ENCODE assay signal across 25 mouse cellular contexts in the genomic region with DNA sequence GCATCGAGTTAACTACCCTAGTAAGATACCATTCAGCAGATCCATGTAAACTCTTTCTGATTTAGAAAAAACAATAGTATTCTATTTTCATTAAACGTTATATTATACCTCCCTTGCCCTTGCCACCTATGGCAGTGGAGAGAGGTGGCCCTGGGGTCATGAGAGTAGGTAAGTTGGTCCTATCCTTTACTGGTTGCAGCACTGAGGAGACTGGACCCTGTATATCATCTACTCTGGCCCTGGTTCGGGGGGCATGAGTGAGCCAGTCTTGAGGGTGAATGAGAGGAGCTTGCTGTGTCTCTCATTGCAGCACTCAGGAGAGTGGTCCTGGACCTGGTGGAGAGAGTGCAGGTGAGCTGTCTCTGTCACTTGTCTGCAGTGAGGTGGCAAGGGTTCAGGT. TPM values are rescaled to one million over a fixed set of nuclear protein-coding genes. Genes with fewer than 3 reads are reported as not detected.
"Had no signal": no experiment of that assay in that cellular context is flagged by ENCODE, and none has a peak within 500 bp of the region (broad histone marks: within the 10 kb centered on the region; RNA-seq: fewer than 3 reads in every experiment).

No protein-coding gene starts in this region.

- DNase-seq: gastrocnemius, adult 2 months; gastrocnemius, postnatal 10 days; gastrocnemius, postnatal 25 days; heart, adult 2 months; heart, postnatal 10 days; heart, postnatal 4 days; kidney, adult 18-20 months; kidney, adult 8-10 months; kidney, postnatal 10 days; kidney, postnatal 25 days; kidney, postnatal 4 days had no signal

- H3K4me3 ChIP-seq: gastrocnemius, adult 2 months; heart, adult 2 months; heart, embryonic 12.5 days; hindbrain, embryonic 10.5 days; hindbrain, embryonic 12.5 days; intestine, embryonic 15.5 days; layer of hippocampus, adult 2 months; left cerebral cortex, adult 2 months had no signal

- H3K9ac ChIP-seq: heart, embryonic 12.5 days; hindbrain, embryonic 12.5 days; hindbrain, embryonic 14.5 days; intestine, embryonic 15.5 days had no signal

- H3K9me3 ChIP-seq: heart, embryonic 12.5 days; hindbrain, embryonic 10.5 days; hindbrain, embryonic 12.5 days; intestine, embryonic 15.5 days had no signal

- H3K4me1 ChIP-seq: heart, embryonic 12.5 days; hindbrain, embryonic 10.5 days; hindbrain, embryonic 12.5 days; intestine, embryonic 15.5 days had no signal

- H3K4me2 ChIP-seq: heart, embryonic 12.5 days; hindbrain, embryonic 12.5 days; hindbrain, embryonic 14.5 days; intestine, embryonic 15.5 days had no signal

- ATAC-seq: forebrain, embryonic 16.5 days; hindbrain, embryonic 16.5 days; inflammation-experienced regulatory T-cells, adult 6 months; intestine, embryonic 15.5 days; intestine, postnatal 0 days had no signal

- H3K36me3 ChIP-seq: heart, embryonic 12.5 days; hindbrain, embryonic 10.5 days; hindbrain, embryonic 12.5 days; intestine, embryonic 15.5 days had no signal

- H3K27ac ChIP-seq: gastrocnemius, adult 2 months; heart, adult 2 months; hindbrain, embryonic 10.5 days; hindbrain, embryonic 12.5 days; hindbrain, embryonic 14.5 days; intestine, embryonic 15.5 days; layer of hippocampus, adult 2 months; left cerebral cortex, adult 2 months had no signal

- H3K27me3 ChIP-seq: heart, embryonic 12.5 days; hindbrain, embryonic 12.5 days; intestine, embryonic 15.5 days had no signal

RNA-seq across cellular contexts. Expression of a gene that starts 33.5 kb away (rescaled TPM):
- total RNA-seq: gastrocnemius, adult 2 months; gastrocnemius, postnatal 25 days; granulocyte monocyte progenitor cell, adult 5-6 weeks; heart, adult 2 months; heart, postnatal 10 days; heart, postnatal 25 days had no signal
- polyA plus RNA-seq: heart, adult 2 months; inflammation-experienced regulatory T-cells, adult 6 months; liver, adult 2 months had no signal
